Mouse (Mus musculus) activated CD4-positive, CD25-positive, alpha-beta regulatory T cell, adult 4 months (primary cell): ENCODE measurements around the gene Ccdc71. TPM values are rescaled to one million over a fixed set of nuclear protein-coding genes. Genes with fewer than 3 reads are reported as not detected.
A peak's percentile ranks its signal among the peaks of the same experiment; 100 is the strongest.

Experiments used
- ATAC-seq: one replicate; pipeline ENCODE4 v1.8.0; 2017
- polyA plus RNA-seq, 2 experiments: library from polyadenylated mRNA; unstranded; fragments of 100-300 nt; shearing (Covaris generic); gene quantifications; one replicate each; pipeline ENCODE4 v1.2.1; 2017

The Ccdc71 gene
- 10 to 100 TPM; 22.5 to 31.5 TPM for polyA plus RNA-seq

- peak; percentile 90 for ATAC-seq
Measured at GRCm38 (mm10) chr9:108460319-108461178, at the start of gene Ccdc71. Ccdc71 (plus strand) TSS chr9:108460527.

- ATAC-seq, result no peak
Measured at GRCm38 (mm10) chr9:108411381-108411942, 48.9 kb upstream of the Ccdc71 start.

DNA sequence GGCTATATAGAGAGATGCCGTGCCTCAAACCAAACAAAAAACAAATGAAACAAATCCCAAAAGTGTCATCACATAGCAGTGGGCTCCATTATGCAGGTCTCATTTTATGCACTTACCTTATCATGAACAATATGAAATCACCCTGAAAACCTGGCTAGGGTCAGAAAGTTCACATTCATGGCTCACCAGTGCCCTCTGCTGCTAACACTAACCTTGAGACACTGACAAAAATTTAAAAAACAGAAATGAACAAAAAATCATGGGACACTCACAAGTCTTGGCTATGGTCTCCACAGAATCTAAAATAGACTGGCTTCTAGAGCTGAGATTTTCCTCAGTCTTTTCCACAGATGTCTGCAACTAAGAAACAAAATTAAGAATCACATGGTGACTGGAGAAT, 48.1 kb upstream of the Ccdc71 start:
- ATAC-seq, result no peak

GRCm38 (mm10) chr9:108428384-108428783, 31.9 kb upstream of the Ccdc71 start, which contains the start of gene Ccdc36:
Ccdc36 (minus strand) TSS chr9:108428484.
- ATAC-seq, result no peak

DNA sequence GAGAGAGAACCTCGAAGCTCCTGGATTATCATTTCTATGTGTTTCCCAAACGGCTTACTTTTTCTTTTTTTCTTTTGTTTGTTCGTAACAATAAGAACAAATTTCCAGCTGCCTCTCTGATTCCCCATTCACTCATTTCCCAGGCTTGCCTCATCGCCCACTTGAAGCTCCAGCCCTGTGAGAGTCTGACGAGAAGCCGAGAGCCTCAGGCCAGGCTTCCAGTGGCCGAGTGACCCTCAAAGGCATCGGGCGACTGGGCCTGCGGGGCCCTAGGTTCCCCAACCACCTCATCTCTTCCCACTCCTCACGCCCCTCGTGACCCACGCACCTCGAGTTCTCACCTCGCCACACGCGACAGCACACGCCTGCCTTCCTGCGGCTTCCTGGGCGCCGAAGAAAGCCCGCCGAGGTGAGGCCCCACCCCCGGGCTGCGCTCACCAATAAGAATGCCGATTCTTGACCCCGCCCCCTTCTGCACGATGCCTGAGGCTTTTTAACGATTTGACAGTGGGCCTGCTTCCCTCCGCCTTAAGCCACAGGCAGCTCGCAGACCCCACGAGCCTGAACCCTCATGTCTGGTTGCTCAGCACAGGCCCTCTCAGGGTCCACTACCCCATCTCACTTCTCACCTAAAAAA, 28.8 kb upstream of the Ccdc71 start:
- no peak for ATAC-seq

DNA sequence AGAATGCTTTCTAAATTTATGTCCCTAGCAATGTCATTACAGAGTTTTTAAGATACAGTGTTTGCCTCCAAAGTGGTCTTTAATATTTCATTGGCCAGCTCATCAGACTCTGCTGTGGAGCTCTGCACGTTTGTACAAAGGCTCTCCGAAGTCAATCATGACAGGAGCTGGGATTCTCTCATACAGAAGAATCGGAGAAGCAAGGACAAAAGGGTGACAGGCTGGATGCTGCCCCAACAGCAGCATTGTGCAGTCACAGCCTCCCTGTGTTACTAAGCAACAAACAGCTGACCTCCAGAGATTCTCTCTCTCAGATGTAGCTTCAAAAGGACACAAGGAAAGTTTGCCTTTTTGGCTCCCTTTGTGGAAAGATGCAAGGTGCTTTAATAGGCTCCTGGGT, 24.1 kb upstream of the Ccdc71 start, which contains the start of gene BC048562:
Gene BC048562, plus strand, starts transcription at position 301 of the 400 bp plus-strand sequence.
- ATAC-seq, result no peak

- ATAC-seq, result no peak
Measured at GRCm38 (mm10) chr9:108439176-108439575, 21.2 kb upstream of the Ccdc71 start.

DNA sequence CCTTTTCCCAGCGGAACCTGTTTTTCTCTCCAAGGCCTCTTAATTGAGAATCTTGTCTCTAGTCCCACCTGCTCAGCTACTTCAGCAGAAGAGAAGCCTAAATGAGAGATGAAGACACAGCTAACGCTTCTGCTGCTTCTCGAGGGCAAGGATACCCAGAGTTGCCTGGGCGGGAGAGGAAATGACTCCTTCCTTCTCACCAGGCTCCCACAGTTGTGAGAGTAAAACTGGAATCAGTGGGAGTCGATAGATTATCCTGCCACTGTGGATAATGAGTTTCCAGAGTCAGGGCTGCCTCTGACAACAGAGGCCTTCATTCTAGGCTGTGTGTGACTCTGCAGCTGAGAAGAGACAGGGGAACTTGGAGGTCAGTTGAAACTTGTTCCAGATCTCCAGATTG, 19.8 kb upstream of the Ccdc71 start:
- no peak for ATAC-seq

DNA sequence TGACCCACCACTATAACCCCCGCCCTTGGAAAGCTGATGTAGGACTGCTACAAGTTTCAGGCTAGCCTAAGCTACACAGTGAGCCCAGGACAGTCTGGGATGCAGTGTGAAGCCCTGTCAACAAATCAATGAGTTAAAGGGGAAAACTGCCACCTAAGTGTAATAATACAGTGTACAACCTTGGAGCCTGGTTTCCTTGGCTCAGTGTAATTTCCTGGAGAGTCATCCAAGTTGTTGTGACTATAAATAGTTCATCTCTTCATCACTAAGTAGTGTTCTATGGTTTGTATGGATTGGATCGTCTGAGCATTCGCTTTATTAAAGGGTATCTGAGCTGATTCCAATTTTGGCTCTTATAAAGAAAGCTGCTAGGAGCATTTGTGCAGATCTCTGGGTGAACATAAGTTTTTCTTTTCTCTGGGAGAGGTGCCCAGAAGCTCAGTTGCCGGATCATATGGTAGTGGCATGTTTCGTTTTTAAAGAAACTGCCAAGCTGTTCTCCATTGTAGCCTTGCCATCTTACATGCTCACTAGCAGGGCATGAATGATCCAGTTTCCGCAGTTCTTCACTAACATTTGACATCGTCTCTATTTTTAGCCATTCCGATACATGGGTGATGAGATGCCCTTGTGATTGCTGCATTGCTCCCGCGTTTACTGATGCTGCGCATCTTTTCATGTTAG, 18.9 kb upstream of the Ccdc71 start:
- no peak for ATAC-seq

- no peak for ATAC-seq
Measured at GRCm38 (mm10) chr9:108445125-108445524, 15.2 kb upstream of the Ccdc71 start.

DNA sequence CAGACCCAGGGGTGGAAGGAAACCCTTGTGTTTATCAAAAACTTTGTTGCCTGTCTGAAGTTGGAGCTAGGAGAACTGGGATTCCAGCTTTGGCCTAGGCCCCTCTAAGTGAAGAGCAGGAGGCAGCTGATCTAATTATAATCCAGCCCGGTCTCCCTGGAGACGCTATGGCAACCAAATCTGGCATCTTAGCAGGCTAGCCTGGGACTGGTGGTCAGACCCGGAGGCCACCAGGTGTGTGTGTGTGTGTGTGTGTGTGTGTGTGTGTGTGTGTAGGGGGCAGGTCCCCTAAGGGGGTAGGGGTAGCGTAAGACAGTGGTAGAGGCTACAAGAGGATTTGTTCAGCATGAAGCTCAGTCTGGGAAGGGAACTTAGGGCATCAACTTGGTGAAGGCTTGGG, 10.5 kb upstream of the Ccdc71 start:
- no peak for ATAC-seq

DNA sequence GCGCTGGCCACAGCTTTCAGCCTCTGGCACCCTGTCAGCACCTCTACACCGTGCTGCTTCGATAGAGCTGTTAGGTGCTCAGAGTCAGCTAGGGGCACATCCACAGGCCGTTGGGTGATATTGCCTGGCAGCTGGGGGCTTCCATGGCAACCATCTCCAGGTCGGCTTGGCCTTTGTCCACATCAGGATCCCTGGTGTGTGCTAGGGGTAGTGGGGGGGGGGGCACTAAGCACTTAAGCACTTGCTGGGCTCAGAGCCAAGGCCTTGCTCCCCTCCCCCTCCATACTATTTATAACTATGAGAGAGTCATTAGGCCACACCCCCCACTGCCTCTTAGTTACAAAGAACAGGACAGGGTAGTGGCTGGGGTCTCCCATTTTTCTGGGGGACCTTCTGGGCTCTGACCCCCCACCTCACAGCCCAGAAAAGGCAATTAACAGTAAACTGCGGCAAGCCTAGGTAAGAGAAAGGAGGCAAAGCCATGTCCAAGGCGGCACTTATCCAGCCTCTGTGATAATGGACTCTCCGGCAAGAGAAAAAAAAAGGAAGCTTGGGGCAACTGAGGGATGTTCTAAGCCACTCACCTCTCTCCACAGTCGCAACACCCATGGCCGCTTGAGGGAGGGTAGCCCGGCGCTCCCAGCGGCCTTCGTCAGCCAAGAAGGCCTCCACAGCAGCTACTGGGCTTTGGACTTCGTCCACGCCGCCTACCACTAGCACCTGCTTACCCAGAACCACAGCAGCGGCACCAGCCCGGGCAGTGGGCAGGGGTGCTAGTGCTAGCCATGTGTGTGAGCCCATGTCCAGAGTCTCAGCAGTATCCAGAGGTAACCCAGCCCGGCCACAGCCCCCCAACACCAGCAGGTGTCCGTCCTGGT, 9.8 kb upstream of the Ccdc71 start:
- ATAC-seq, result no peak

DNA sequence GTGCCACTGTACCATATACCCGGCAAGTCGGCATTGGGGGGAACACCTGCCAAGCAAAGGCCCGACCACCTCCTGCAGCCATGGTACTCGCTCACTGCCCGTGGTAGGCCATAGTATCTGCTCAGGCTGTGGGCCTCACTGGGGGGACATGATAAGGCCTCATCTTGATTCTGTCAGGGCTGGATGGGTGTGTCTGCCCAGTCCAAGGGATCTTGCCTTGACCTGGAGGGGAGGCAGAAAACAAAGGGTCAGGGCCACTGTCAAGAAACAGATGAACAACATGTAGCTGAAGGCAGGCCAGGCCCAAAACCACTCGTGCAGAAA, 9.2 kb upstream of the Ccdc71 start:
- no peak for ATAC-seq

DNA sequence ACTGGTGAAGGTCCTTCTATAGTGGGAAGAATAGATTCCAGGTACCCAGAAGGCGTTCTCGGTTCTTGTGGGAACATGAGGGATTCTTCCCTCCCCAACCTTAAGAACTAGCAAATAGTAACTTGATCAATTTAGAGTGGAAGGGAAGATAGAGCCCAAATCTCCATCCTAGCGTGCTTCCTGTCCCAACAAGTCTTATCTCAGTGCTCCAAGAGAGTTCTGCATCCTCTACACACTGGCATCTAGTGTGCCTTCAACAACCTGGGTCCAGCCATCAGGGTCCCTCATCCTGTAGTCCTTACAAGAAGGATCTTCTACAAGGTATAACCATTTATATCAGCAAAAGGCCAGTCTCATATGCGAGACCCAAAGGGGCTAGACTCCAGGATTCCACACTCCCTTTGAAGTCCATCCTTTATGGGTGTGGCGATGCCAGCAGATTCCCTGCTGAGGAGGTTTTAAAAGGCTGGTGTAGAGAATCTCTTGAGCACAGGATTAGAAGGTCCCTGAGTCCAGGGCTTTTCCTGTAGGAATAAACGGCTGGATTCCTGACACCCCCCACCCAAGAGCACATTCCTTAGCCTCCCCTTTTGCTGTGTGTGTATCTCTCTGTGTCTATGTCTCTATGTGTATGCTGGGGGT, 8.7 kb upstream of the Ccdc71 start:
- ATAC-seq, result no peak

DNA sequence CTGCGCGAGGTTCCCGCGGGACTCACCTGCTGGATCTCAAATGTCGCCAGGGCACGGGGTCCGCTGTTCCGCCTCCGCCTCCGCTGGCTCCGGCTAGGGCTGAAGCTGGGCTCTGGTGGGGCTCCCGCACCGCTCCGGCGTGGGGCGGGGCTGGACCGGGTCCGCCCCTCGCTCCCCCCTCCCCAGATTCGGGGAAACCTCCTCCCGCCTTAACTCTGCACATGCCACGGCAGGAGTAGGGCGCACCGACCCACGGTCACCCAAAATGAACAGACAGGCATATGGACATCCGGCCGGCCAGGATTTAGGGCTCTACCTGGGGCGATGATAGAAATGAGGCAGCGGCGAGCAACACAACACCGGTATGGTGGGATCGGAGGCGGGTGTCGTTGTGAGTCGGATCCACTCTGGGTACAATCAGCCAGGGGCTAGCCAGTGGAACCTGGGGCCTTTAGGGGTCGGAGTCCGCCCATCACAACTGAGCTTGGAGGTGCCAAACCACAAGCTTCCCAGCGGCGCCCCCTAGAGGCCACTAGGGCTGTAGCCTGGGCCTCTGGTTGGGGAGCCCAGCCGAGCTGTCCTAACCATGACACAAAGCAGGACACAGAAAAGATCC, 7.9 kb upstream of the Ccdc71 start:
- peak; percentile 59 for ATAC-seq

- ATAC-seq, result no peak
Measured at GRCm38 (mm10) chr9:108452911-108453310, 7.4 kb upstream of the Ccdc71 start.

DNA sequence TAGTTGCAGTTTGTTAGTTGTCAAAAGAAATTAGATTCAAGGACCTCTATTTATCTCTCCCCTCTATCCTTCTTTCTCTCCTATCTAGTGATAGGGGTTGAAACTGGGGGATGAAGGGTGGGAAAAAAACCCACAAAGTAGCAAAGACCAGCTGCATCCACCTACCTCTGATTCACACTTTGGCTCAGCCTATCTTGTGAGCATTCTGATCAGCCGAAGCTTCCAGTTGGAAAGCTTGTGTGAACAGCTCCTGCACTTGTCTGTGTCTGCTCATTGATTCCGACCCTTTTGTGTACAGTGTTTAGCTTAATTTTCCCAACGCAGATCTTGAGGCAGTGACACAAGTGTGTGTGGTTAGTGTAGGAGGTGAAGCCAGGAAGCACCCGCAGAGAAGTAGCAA, 6.9 kb upstream of the Ccdc71 start:
- no peak for ATAC-seq

DNA sequence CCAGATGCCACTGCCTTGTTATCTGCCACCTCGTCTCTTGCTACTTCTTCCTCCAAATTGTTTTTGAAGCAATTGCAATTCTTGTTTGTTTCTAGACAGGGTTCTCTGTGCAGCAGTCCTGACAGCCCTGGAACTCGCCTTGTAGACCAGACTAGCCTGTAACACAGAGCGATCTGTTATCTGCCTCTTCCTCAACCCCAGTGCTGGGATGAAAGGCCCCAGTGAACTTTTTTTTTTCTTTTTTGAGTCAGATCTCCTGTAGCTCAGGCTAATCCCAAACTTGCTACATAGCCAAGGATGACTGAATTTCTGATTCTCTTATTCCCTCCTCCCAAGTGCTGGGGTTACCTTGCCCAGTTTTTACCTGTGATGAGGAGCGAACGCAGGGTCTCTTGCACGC, 5.9 kb upstream of the Ccdc71 start:
- ATAC-seq, result no peak

GRCm38 (mm10) chr9:108455747-108456571, 4.4 kb upstream of the Ccdc71 start:
- no peak for ATAC-seq

GRCm38 (mm10) chr9:108456953-108457352, 3.4 kb upstream of the Ccdc71 start:
- no peak for ATAC-seq
